Mouse (Mus musculus) gastrocnemius, adult 2 months (tissue): ENCODE results near the gene Rpl14. TPM values are rescaled to one million over a fixed set of nuclear protein-coding genes. Genes with fewer than 3 reads are reported as not detected.
A peak's percentile ranks its signal among the peaks of the same experiment; 100 is the strongest.
"Not testable (repeated sequence)": the region's sequence is repeated elsewhere in the genome, so short reads cannot be mapped to it uniquely, and the experiment has no call there.

Experiments
- DNase-seq: peaks from one replicate; pipeline ENCODE4 v3.0.0; 2022
- H3K27ac ChIP-seq: fragments of 200-600 bp; 2 replicates; pipeline ENCODE4 v1.8.1; 2022; ENCODE audit warnings: mild to moderate bottlenecking
- H3K4me3 ChIP-seq: fragments of 200-600 bp; 2 replicates; pipeline ENCODE4 v1.8.1; 2022; ENCODE audit warnings: mild to moderate bottlenecking, moderate library complexity
- CTCF ChIP-seq: fragments of 200-600 bp; IDR thresholded peaks from 2 replicates; pipeline ENCODE4 v1.8.1; 2022; ENCODE audit warnings: antibody characterized with exemption, mild to moderate bottlenecking, moderate library complexity
- intact Hi-C: fragments of 180-260 bp; cut with DNase I; formaldehyde crosslinking; loops from one replicate; pipeline ENCODE4 v1.15.1; 2025
- long read RNA-seq, 2 experiments: library from polyadenylated mRNA; stranded (forward); transcript quantifications; one replicate each; pipeline ENCODE4 v2.0.0; 2021
- total RNA-seq, 2 experiments: library from RNA; stranded (reverse); gene quantifications; 2 replicates each; pipeline ENCODE4 v1.2.3; 2021

Gene Rpl14
- 100 to 1,000 TPM; 290 to 372 TPM for total RNA-seq
- long read RNA-seq, experiment 1, transcript Rpl14-201 (6 exons, 1,009 nt): major isoform, 156 of 167 reads
- long read RNA-seq, experiment 1, partial matches to known transcripts: 7 of 167 reads
- long read RNA-seq, experiment 1, other reads (novel, unspliced or antisense): 1 of 167 reads
- long read RNA-seq, experiment 2, transcript Rpl14-201 (6 exons, 1,009 nt): major isoform, 208 of 221 reads
- long read RNA-seq, experiment 2, partial matches to known transcripts: 9 of 221 reads
- long read RNA-seq, experiment 2, other reads (novel, unspliced or antisense): 1 of 221 reads

DNA sequence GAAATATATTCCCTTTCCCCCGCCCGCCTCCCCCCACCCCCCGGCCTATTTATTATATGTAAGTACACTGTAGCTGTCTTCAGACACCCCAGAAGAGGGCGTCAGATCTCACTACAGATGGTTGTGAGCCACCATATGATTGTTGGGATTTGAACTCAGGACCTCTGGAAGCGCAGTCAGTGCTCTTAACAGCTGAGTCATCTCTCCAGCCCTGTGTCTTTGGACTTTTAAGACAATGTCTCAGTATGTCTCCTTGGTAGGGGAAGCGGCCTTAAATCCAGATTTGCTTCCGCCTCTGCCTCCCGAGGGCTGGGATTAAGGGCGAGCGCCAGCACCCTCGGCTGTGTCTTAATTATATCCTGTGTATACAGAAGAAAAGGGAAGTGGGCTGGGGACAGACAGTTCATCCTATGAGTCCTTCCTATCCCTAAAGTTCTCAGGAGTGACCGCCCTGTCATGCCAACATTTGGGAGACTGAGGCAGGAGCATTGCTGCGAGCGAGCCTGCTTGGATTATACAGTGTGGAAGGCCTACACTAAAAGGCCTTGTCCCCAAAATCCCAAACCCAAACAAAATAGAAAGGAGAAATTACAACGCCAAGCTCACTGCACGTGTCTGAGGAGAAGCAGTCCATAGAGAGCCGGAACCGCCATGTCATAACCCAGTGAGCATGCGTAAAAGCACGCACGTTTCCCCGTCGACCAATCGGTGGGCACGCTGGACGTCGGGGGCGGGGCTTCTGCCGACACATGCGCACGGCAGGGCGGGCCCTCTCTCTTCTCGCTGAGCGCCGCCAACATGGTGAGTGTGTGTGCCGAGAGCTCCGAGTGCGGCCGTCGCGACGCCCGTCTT, at the start of gene Rpl14:
Rpl14 (plus strand) TSS at position 704 of the 852 bp plus-strand sequence.
- Histone ChIP-seq H3K4me3 (peak within 1 kb of the TSS; percentile 97), H3K27ac (peak within 1 kb of the TSS; percentile 97)
- TF ChIP-seq CTCF: no peak
- peak; percentile 99 for DNase-seq
- intact Hi-C loops: loop anchor here (2.0 kb wide), 1 partner anchor 74 kb away; no protein-coding TSS in a partner anchor

DNA sequence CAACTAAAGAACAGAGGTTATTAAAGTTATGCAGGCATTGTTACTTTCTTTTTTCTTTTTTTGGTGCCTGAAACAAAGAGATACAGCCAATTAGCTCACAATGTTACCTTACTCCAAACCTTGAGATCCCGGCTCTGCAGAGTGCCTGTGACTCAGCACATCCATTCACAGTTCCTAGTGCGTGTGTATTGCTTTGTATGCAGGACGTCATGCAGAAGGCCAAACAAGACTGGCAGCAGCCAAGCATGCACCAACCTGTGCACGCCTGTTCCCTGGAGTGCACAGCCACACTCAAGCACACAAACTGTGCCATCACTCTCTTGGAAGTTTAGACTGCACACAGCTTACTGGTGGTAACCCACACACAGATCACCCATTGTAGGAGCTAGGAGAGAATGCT, 44.0 kb upstream of the Rpl14 start:
- DNase-seq: no peak
- no peak overlapping the region for H3K4me3 ChIP-seq
- no peak overlapping the region for H3K27ac ChIP-seq
- TF ChIP-seq CTCF: no peak
- intact Hi-C loops: no loop called here

DNA sequence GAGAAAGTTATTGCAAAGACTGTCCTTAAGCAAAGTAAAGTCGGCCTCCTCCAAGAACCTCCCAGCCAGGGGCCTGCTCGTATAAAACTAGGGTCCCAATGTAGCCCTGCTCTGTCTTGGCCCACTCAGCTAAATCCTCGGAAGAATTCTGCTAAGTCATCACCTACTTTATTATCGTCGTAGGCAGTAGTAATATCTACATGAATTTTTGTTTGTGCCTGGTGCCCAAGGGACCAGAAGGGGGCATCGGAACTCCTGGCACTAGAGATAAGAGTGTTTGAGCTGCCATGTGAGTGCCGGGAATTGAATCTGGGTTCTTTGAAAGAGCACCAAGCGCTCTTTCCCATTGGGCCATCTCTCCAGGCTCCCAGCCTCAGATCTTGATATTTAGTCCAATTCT, 43.3 kb upstream of the Rpl14 start:
- DNase-seq: no peak
- H3K27ac ChIP-seq: no peak overlapping the region
- no peak for TF ChIP-seq CTCF
- intact Hi-C loops: no loop called here
- no peak overlapping the region for H3K4me3 ChIP-seq

DNA sequence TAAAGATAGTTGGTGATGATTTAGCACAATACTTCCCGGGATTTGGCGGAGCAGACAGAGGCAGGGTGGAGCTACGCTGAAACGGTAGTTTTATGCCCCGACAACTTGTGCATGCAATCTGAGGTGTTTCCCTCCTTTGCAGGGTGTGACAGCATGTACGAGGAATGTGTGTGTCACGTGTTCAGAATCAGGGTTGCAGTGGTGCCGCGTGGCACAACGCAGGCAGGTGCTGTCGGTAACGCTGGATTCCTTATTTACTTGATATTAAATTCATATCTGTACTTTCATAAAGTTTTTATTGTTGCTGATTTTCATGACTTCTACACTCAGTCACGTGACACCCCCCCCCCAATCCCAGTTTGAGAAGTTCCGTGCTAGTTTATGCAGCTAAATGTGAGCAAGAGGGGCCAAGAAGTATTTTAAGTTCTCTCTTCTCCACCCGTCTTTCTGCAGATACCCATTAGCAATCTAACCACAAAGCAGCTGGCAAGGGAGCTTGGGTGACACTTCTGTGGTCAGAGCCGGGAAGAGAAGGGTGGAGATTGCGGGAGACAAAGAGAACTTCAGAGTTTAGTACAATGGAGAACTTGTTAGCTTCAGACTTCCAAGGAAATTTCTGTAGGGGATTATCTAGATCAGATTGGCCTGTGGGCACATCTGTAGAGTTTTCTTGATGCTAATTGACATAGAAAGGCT, 42.3 kb upstream of the Rpl14 start:
- no peak for DNase-seq
- Histone ChIP-seq H3K27ac (no peak overlapping the region), H3K4me3 (no peak overlapping the region)
- intact Hi-C loops: no loop called here
- TF ChIP-seq CTCF: no peak

DNA sequence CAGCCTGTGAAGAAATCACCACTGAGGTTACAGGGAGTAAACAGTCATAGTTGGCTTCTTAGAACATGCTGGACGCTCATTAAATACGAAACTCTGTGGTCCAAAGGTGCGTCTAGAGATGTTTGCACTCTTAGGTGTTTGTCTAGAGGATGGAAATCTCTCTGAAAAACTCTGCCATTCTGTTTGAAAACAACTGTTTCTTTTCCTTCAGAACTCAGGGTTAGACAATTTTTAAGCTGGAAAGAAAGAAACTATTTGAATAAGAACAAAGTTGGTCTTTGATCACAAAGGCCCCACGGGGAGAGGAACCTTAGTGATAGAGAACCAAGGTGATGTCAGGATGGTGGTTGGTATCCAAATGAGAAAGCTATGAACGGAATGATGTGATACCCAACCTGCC, 40.8 kb upstream of the Rpl14 start:
- intact Hi-C loops: no loop called here
- TF ChIP-seq CTCF: no peak
- no peak overlapping the region for H3K4me3 ChIP-seq
- DNase-seq: no peak
- no peak overlapping the region for H3K27ac ChIP-seq

DNA sequence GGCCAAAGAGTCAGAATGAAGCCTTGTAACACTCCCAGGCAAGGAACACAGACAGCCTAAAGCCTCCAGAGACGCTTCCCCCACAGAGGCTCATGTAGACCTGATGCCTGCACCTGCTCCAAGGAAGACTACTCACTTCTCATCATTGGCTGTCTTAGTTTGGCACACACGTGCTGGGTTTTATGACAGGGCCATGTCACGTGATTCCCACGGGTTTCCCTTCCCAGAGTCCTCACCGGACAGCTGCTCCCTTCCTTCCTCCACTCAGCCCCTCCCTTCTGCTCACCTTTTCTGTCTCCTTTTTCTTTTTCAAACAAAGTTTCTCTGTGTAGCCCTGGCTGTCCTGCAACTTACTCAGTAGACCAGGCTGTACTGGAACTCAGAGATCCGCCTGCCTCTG, 39.2 kb upstream of the Rpl14 start:
- TF ChIP-seq CTCF: no peak
- intact Hi-C loops: no loop called here
- no peak overlapping the region for H3K4me3 ChIP-seq
- DNase-seq: no peak
- H3K27ac ChIP-seq: no peak overlapping the region

DNA sequence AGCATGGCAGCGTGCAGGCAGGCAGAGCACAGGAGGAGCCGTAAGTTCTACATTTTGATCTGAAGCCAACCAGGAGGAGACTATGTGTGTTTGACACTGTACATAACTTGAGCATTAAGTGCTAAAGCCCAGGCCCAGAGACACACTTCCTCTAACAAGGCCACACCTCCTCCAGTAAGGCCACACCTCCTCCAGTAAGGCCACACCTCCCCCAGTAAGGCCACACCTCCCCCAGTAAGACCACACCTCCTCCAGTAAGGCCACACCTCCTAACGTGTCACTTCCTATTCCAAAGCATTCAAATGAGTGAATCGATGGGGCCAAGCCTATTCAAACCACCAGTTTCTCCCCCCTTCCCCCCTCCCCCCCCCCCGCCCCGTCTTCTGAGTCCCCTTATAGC, 38.6 kb upstream of the Rpl14 start:
- no peak for TF ChIP-seq CTCF
- H3K27ac ChIP-seq: no peak overlapping the region
- H3K4me3 ChIP-seq: no peak overlapping the region
- intact Hi-C loops: no loop called here
- DNase-seq: no peak

DNA sequence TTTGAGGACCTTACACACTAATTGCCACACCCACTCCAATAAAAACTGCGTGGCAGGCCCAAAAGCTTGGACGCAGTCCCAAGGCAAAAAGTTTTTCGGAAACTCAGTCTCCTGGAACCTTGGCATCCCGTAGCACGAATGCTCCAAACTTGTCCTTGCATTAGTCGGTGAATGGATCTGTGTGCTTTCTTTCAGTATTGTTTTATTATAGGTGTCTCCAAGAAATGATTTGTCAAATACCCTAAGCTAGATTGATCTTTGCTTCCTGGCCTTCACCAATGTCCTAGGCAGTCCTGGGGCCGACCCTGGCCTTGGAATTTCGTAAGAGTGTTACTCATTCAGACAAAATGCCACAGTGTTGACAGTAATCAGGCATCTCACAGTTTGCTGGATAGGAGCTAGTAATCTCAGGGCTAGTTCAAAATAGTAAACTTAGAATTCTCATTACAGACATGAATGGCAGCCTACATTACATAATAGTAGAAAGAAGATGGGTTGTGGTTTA, 37.7 kb upstream of the Rpl14 start:
- intact Hi-C loops, DNase-seq, H3K27ac ChIP-seq, H3K4me3 ChIP-seq: not testable (repeated sequence)

DNA sequence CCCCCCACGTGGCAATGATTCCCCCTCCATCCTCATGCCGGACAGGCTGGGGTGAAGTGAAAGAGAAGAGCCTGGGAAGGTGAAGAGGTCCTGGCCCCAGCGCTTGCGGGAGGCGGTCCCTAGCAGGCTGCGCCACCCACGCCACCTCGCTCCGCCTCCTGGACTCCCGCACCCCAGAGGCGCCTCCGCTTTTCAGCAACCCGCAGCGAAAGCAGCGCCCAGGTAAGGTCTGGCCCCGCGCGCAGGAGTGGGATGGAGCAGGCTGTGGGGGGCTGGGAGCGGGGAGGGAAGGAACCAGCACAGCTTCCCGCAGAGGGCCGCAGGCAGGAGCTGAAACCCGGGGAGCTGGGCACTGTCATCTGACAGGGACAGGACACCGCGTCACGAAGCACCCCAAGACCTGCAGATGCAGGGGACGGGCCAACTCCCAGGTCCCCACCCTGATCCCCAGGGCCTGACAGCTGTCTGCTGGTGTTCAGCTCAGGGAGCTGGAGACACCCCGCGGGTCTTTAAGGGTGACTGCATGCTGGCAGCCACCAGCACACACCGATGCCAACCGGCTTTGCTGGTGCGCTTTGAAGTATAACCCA, 31.5 kb upstream of the Rpl14 start, which contains the start of gene Entpd3:
Entpd3 (plus strand) TSS at position 157 of the 590 bp plus-strand sequence.
- intact Hi-C loops: no loop called here
- no peak for TF ChIP-seq CTCF
- no peak for DNase-seq
- H3K27ac ChIP-seq: no peak within 1 kb of the TSS
- peak within 1 kb of the TSS; percentile 67 for H3K4me3 ChIP-seq

DNA sequence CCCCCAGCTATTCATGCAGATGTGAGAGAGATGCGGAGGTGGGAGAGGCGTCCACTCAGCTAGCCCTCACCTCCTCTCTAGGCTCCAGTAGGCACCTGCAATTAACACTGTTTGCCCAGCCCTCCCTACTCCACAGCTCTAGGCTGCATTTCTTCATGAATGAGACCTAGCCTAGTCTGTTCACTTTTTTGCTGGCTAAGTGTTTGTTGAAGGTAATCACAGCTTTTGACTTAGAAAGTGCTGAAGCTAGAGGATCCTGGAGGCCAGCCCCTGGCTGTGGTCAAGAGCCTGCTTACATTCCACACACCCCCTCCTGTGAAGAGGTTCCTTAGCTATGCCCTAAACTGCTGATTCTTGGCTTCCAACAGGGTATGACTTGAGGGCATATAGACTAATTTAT, 29.8 kb upstream of the Rpl14 start:
- H3K27ac ChIP-seq: no peak overlapping the region
- intact Hi-C loops: no loop called here
- no peak for TF ChIP-seq CTCF
- DNase-seq: no peak
- H3K4me3 ChIP-seq: no peak overlapping the region

DNA sequence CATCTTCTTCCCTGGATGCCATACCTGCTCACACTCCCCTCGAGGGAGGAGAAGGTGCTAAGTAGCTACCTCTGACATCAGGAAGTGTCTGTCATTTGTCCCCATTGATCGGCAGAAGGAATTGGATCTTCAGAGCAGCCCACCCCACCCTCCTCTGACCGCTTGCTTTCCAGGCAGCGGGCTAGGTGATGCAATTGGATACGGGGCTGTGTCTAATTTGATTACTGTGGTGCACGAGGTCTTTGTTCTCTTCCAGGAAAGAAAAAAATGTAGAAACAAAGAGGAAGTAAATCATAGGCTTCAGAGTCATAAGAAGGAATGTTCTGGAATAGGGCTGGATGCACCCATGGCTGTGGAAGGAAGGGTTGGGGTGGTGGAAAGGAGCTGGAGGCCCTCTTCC, 29.0 kb upstream of the Rpl14 start:
- Histone ChIP-seq H3K4me3 (no peak overlapping the region), H3K27ac (no peak overlapping the region)
- intact Hi-C loops: no loop called here
- no peak for TF ChIP-seq CTCF
- DNase-seq: no peak

DNA sequence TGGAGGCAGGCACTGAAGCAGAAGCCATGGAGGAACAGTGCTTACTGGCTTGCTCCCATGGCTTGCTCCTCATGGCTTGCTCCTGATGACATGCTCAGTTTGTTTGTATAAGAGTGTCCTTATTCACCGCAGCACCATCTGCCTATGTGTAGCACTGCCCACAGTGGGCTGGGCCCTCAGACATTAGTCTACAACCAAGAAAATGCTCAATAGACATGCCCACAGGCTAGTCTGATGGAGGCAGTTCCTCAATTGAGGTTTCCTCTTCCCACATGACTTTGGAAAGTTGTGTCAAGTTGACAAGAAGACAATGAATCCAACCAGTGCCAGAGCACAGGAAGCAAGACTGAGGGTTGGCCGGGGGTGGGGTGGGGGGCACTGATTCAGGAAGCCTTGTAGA, 25.2 kb upstream of the Rpl14 start:
- no peak for DNase-seq
- Histone ChIP-seq H3K4me3 (no peak overlapping the region), H3K27ac (no peak overlapping the region)
- intact Hi-C loops: no loop called here
- no peak for TF ChIP-seq CTCF
